Mouse (Mus musculus) megakaryocyte, embryonic 14.5 days (primary cell): Measurements from ENCODE around the gene Mapkapk2.

Experiments
- FLI1 ChIP-seq: IDR thresholded peaks from 2 replicates; pipeline ENCODE4 v1.6.1; 2012; ENCODE audit warnings: low read length, inconsistent platforms, mixed read lengths
- GATA1 ChIP-seq: IDR thresholded peaks from 3 replicates; pipeline ENCODE4 v1.6.1; 2012; ENCODE audit warnings: mixed read lengths, low read length, inconsistent platforms, borderline replicate concordance

DNA sequence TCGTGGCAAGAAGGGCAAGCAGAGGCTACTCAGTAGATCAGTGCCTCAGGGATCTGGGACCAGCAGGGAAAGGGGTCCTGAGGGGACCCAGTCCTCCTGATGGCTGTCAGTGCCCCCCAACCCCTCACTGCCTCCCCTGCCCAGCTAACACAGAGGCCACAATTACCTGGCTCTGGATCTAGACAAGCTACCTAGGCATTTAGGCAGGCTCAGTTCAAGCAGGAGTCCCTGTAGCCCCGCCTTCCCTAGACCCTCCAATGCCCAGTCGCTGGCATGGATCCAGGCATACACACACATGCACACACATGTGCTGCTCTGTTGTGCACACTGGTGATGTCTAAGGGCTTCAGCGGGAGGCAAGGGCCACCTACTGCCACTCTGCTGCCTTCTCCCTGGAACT lies 43.4 kb downstream of the Mapkapk2 start:
- TF ChIP-seq GATA1, result no peak
- TF ChIP-seq FLI1, result no peak
